Mouse (Mus musculus) lung, embryonic 14.5 days (tissue): ENCODE measurements around the gene Tdpoz2. TPM values are rescaled to one million over a fixed set of nuclear protein-coding genes. Genes with fewer than 3 reads are reported as not detected.

Experiments
- ATAC-seq: fragments of 200-750 bp; cut with Nextera tagmentation; 2 replicates; pipeline ENCODE4 v1.8.0; 2017; ENCODE audit warnings: mild to moderate bottlenecking, moderate TSS enrichment, moderate library complexity; ENCODE audit not compliant: insufficient read depth
- DNase-seq: peaks from one replicate; pipeline ENCODE4 v3.0.0-alpha.2; 2015
- H3K27ac ChIP-seq: fragments of 300-500 bp; sonication (generic); 2 replicates; pipeline ENCODE4 v1.5.1; 2014; ENCODE audit warnings: low read depth, mild to moderate bottlenecking, moderate library complexity
- H3K27me3 ChIP-seq: fragments of 300-500 bp; sonication (generic); 2 replicates; pipeline ENCODE4 v1.6.1; 2014; ENCODE audit warnings: low read length, control low read depth; ENCODE audit not compliant: insufficient read depth
- H3K36me3 ChIP-seq: fragments of 300-500 bp; sonication (generic); 2 replicates; pipeline ENCODE4 v1.6.1; 2014; ENCODE audit warnings: control low read depth; ENCODE audit not compliant: insufficient read depth
- H3K4me1 ChIP-seq: fragments of 300-500 bp; sonication (generic); 2 replicates; pipeline ENCODE4 v1.6.1; 2014; ENCODE audit warnings: antibody characterized with exemption, control low read depth; ENCODE audit not compliant: insufficient read depth
- H3K4me2 ChIP-seq: fragments of 300-500 bp; sonication (generic); 2 replicates; pipeline ENCODE4 v1.6.1; 2014; ENCODE audit warnings: mild to moderate bottlenecking
- H3K4me3 ChIP-seq: fragments of 300-500 bp; sonication (generic); 2 replicates; pipeline ENCODE4 v1.5.1; 2014; ENCODE audit warnings: low read depth, low read length
- H3K9ac ChIP-seq: fragments of 300-500 bp; sonication (generic); 2 replicates; pipeline ENCODE4 v1.6.1; 2014
- H3K9me3 ChIP-seq: fragments of 300-500 bp; sonication (generic); 2 replicates; pipeline ENCODE4 v1.6.1; 2016; ENCODE audit warnings: low read depth, low read length, control low read depth
- CTCF ChIP-seq: IDR thresholded peaks from 2 replicates; pipeline ENCODE4 v1.5.1; 2016; ENCODE audit warnings: antibody characterized with exemption, low read depth
- WGBS: fragments of 180-500 bp; shearing (Covaris S2); extraction: QIAGEN DNeasy Blood & Tissue Kit; methylation state at CpG from one replicate; pipeline ENCODE4 v1.1.7; 2014; 5-methylcytosine and 5-hydroxymethylcytosine counted together
- polyA plus RNA-seq: library from polyadenylated mRNA; unstranded; fragments of >200 nt; fragmentation: Nextera tagmentation; extraction: Ambion mirVana; gene quantifications from 2 replicates; pipeline ENCODE4 v1.2.1, GENCODE M21; 2014

Gene Tdpoz2
- polyA plus RNA-seq, 1 experiment from 2014 or later, result not detected

DNA sequence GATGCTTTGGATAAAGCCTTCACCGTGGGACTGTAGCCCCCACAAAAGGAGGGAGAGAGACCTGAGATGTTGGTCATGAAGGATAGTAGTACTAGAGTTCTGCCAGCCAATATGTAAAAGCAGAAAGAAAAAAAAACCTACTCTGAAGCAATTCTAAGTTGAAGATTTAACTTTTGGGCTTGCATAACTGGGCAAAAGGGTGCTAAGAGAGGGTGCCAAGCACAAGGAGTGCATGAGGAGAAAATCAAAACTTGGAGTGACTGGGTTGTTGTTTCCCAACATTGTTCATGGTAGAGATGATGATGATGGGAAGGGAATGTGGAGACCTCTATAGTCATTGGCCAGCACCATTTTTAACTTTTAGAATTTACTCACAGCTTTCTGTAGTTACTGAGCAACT, 50.6 kb downstream of the Tdpoz2 start:
- WGBS, result 87% methylated on average over 1 of the region's 1 CpGs
- DNase-seq (no peak), ATAC-seq (no peak)
- Histone ChIP-seq H3K4me3 (no peak overlapping the region), H3K9ac (no peak overlapping the region), H3K4me1 (0 out of 2 replicates have a peak, but pooled peaks cover 4% of the 10 kb centered on the region), H3K4me2 (no peak overlapping the region), H3K27ac (no peak overlapping the region), H3K27me3 (no peaks in the 10 kb centered on the region), H3K9me3 (no peaks in the 10 kb centered on the region), H3K36me3 (no peaks in the 10 kb centered on the region)
- no peak for TF ChIP-seq CTCF

Other genes starting within 250 kb of the Tdpoz2 start
- gene Tchh, start 210.4 kb downstream of the Tdpoz2 start, polyA plus RNA-seq, result 1.4 and 1.9 TPM in 2 replicates
- not detected in 2 replicates for gene Tchhl1, start 183.9 kb downstream of the Tdpoz2 start, polyA plus RNA-seq
- gene S100a11, start 132.2 kb downstream of the Tdpoz2 start, polyA plus RNA-seq, result 861 and 982 TPM in 2 replicates
- 196 and 220 TPM in 2 replicates for gene S100a10, start 97.6 kb downstream of the Tdpoz2 start, polyA plus RNA-seq
- gene Tdpoz1, start 23.6 kb upstream of the Tdpoz2 start, polyA plus RNA-seq, result not detected in 2 replicates
- not detected in 2 replicates for gene Gm37596, start 40.4 kb upstream of the Tdpoz2 start, polyA plus RNA-seq
- gene Gm5773, start 120.3 kb upstream of the Tdpoz2 start, polyA plus RNA-seq, result not detected in 2 replicates
- not detected in 2 replicates for gene Tdpoz4, start 143.7 kb upstream of the Tdpoz2 start, polyA plus RNA-seq
- gene Tdpoz3, start 173.3 kb upstream of the Tdpoz2 start, polyA plus RNA-seq, result not detected in 2 replicates